19 mouse cellular contexts compared by ENCODE assay signal in genomic region chr6:45144882-45145281, GRCm38 (mm10).
DNase-seq lines count a peak whose midpoint lies in the region; ATAC-seq and TF ChIP-seq lines count a peak whose summit lies in the region.
"Had no signal": no experiment of that assay in that cellular context is flagged by ENCODE, and none has a peak within 500 bp of the region (broad histone marks: within the 10 kb centered on the region; RNA-seq: fewer than 3 reads in every experiment).

No protein-coding gene starts in this region.

- H3K79me2 ChIP-seq in heart, adult 2 months (replicated peaks; ENCODE audit: control insufficient read depth, insufficient read depth, low read length), result no peaks in the 10 kb centered on the region

- H3K9me3 ChIP-seq in forebrain, embryonic 14.5 days (replicated peaks; ENCODE audit: control insufficient read depth, low read length), result no peaks in the 10 kb centered on the region
- H3K9me3 ChIP-seq in forebrain, postnatal 0 days (ENCODE audit: low read length), result no peaks in the 10 kb centered on the region
- H3K9me3 ChIP-seq: embryonic facial prominence, embryonic 13.5 days; embryonic facial prominence, embryonic 15.5 days; forebrain, embryonic 10.5 days had no signal

- no peaks in the 10 kb centered on the region for H3K27me3 ChIP-seq in forebrain, embryonic 14.5 days (replicated peaks; ENCODE audit: control insufficient read depth, insufficient read depth, low read length)
- no peaks in the 10 kb centered on the region for H3K27me3 ChIP-seq in forebrain, postnatal 0 days (ENCODE audit: insufficient read depth, low read length)
- H3K27me3 ChIP-seq in heart, adult 2 months (ENCODE audit: control insufficient read depth, insufficient read depth, low read length), result no peaks in the 10 kb centered on the region
- H3K27me3 ChIP-seq: embryonic facial prominence, embryonic 13.5 days; embryonic facial prominence, embryonic 15.5 days had no signal

- intact Hi-C loops in heart, adult 2 months (cut with DNase I), result no loop called here

- TF ChIP-seq POLR2A in brain, embryonic 14.5 days (IDR thresholded peaks at IDR 0.05; ENCODE audit: borderline replicate concordance, extremely low read depth, insufficient read depth, insufficient read length, poor library complexity, severe bottlenecking), result no peak
- no peak for TF ChIP-seq POLR2A in heart, adult 2 months (IDR thresholded peaks at IDR 0.05; ENCODE audit: insufficient read depth, low read depth, low read length)

- no peaks in the 10 kb centered on the region for H3K36me3 ChIP-seq in forebrain, embryonic 14.5 days (ENCODE audit: control insufficient read depth, insufficient read depth, low read length)
- H3K36me3 ChIP-seq in forebrain, postnatal 0 days (ENCODE audit: insufficient read depth), result no peaks in the 10 kb centered on the region
- H3K36me3 ChIP-seq in heart, adult 2 months (ENCODE audit: control insufficient read depth, insufficient read depth, low read length), result no peaks in the 10 kb centered on the region
- H3K36me3 ChIP-seq: embryonic facial prominence, embryonic 13.5 days; embryonic facial prominence, embryonic 15.5 days; forebrain, embryonic 10.5 days had no signal

- TF ChIP-seq EP300 in heart, adult 2 months (IDR thresholded peaks at IDR 0.05; ENCODE audit: insufficient read depth, low read depth, low read length), result no peak

- H3K4me2 ChIP-seq in forebrain, embryonic 14.5 days (ENCODE audit: low read length), result no peak overlapping the region
- H3K4me2 ChIP-seq in forebrain, postnatal 0 days (ENCODE audit: low read depth), result no peak overlapping the region
- H3K4me2 ChIP-seq: embryonic facial prominence, embryonic 13.5 days; embryonic facial prominence, embryonic 15.5 days had no signal

- no peak overlapping the region for H3K27ac ChIP-seq in forebrain, embryonic 14.5 days (ENCODE audit: low read depth, low read length)
- H3K27ac ChIP-seq in forebrain, postnatal 0 days (ENCODE audit: low read depth, low read length), result no peak overlapping the region
- H3K27ac ChIP-seq in heart, adult 2 months, result no peak overlapping the region
- H3K27ac ChIP-seq: embryonic facial prominence, embryonic 13.5 days; embryonic facial prominence, embryonic 15.5 days; forebrain, embryonic 10.5 days had no signal

- ATAC-seq in forebrain, embryonic 14.5 days, result peak; percentile 54; the same call in 1 of the 2 replicates
- no peak for ATAC-seq in forebrain, postnatal 0 days

- no peak for TF ChIP-seq CTCF in forebrain, postnatal 0 days (IDR thresholded peaks at IDR 0.05; ENCODE audit: low read depth)
- no peak for TF ChIP-seq CTCF in brain, embryonic 14.5 days (IDR thresholded peaks at IDR 0.05; ENCODE audit: borderline replicate concordance, extremely low read depth, insufficient read depth, insufficient read length)
- TF ChIP-seq CTCF in heart, adult 2 months (IDR thresholded peaks at IDR 0.05), result no peak

- DNase-seq in forebrain, embryonic 14.5 days (ENCODE audit: low spot score), result peak; percentile 70
- no peak for DNase-seq in forebrain, postnatal 0 days
- peak; percentile 14 for DNase-seq in brain, adult 2 months (ENCODE audit: low read depth, low spot score)
- peak; percentile 76 for DNase-seq in brain, embryonic 14.5 days (ENCODE audit: low read depth)
- no peak for DNase-seq in heart, adult 2 months
- DNase-seq: adrenal gland, adult 2 months; adrenal gland, postnatal 10 days; adrenal gland, postnatal 25 days; cerebellum, adult 11 months; cerebellum, adult 18-20 months; cerebellum, adult 8-10 months; cerebellum, adult 9-11 months; cerebellum, postnatal 14 days; cerebellum, postnatal 36 days; embryo, embryonic 11 days had no signal

- 69% methylated on average over 2 of the region's 2 CpGs for WGBS in forebrain, embryonic 14.5 days
- WGBS in forebrain, postnatal 0 days, result 41% methylated on average over 2 of the region's 2 CpGs
- WGBS in heart, adult 2 months, result 64% methylated on average over 2 of the region's 2 CpGs

- H3K9ac ChIP-seq in forebrain, embryonic 14.5 days (ENCODE audit: low read length), result no peak overlapping the region
- no peak overlapping the region for H3K9ac ChIP-seq in forebrain, postnatal 0 days
- no peak overlapping the region for H3K9ac ChIP-seq in heart, adult 2 months (ENCODE audit: low read depth, low read length)
- H3K9ac ChIP-seq: embryonic facial prominence, embryonic 13.5 days; embryonic facial prominence, embryonic 15.5 days had no signal

- no peak overlapping the region for H3K4me3 ChIP-seq in forebrain, embryonic 14.5 days (ENCODE audit: low read depth, low read length)
- H3K4me3 ChIP-seq in forebrain, postnatal 0 days (ENCODE audit: low read depth, low read length), result no peak overlapping the region
- no peak overlapping the region for H3K4me3 ChIP-seq in heart, adult 2 months
- H3K4me3 ChIP-seq: embryonic facial prominence, embryonic 13.5 days; embryonic facial prominence, embryonic 15.5 days; erythroblast, embryonic 14.5 days; forebrain, embryonic 10.5 days had no signal

- no peaks in the 10 kb centered on the region for H3K4me1 ChIP-seq in forebrain, embryonic 14.5 days (ENCODE audit: control insufficient read depth, insufficient read depth, low read length)
- H3K4me1 ChIP-seq in forebrain, postnatal 0 days (ENCODE audit: insufficient read depth), result no peaks in the 10 kb centered on the region
- no peaks in the 10 kb centered on the region for H3K4me1 ChIP-seq in heart, adult 2 months (ENCODE audit: control insufficient read depth, insufficient read depth, low read length)
- H3K4me1 ChIP-seq: embryonic facial prominence, embryonic 13.5 days; embryonic facial prominence, embryonic 15.5 days; forebrain, embryonic 10.5 days had no signal

Comparison
In these comparisons a context has a peak if more than half of its experiments do, and no peak if none do; other contexts are left out.
1. DNase-seq: peak in forebrain, embryonic 14.5 days (single experiment), brain, adult 2 months (single experiment) and brain, embryonic 14.5 days (single experiment); none in forebrain, postnatal 0 days (single experiment) and heart, adult 2 months (0 of 2).